Mouse (Mus musculus): ENCODE measurements around the gene Srarp. TPM values are rescaled to one million over a fixed set of nuclear protein-coding genes. Genes with fewer than 3 reads are reported as not detected.

The Srarp gene
- polyA plus RNA-seq, 1 experiment from 2014 or later: not detected

Other genes starting within 250 kb of the Srarp start
- 0.99 and 1.6 TPM in 2 replicates for gene Rsg1, start 222.1 kb downstream of the Srarp start, polyA plus RNA-seq (2015; fragmentation: Nextera tagmentation; extraction: Ambion mirVana)
- 1.1 and 1.3 TPM in 2 replicates for gene Arhgef19, start 196.6 kb downstream of the Srarp start, polyA plus RNA-seq (2015; fragmentation: Nextera tagmentation; extraction: Ambion mirVana)
- 0.53 and 0.93 TPM in 2 replicates for gene Epha2, start 134.9 kb downstream of the Srarp start, polyA plus RNA-seq (2015; fragmentation: Nextera tagmentation; extraction: Ambion mirVana)
- not detected in 2 replicates for gene Fam131c, start 67.9 kb downstream of the Srarp start, polyA plus RNA-seq (2015; fragmentation: Nextera tagmentation; extraction: Ambion mirVana)
- 0.05 TPM in 1 of 2 replicates, not detected in the other for gene Clcnka, start 37.4 kb downstream of the Srarp start, polyA plus RNA-seq (2015; fragmentation: Nextera tagmentation; extraction: Ambion mirVana)
- not detected in 2 replicates for gene Clcnkb, start 20.1 kb downstream of the Srarp start, polyA plus RNA-seq (2015; fragmentation: Nextera tagmentation; extraction: Ambion mirVana)
- gene Hspb7, start 15.3 kb downstream of the Srarp start, polyA plus RNA-seq (2015; fragmentation: Nextera tagmentation; extraction: Ambion mirVana): 0.22 and 0.97 TPM in 2 replicates
- gene Zbtb17, start 8.5 kb upstream of the Srarp start, polyA plus RNA-seq (2015; fragmentation: Nextera tagmentation; extraction: Ambion mirVana): 6.6 and 7.9 TPM in 2 replicates
- gene Spen, start 102.5 kb upstream of the Srarp start, polyA plus RNA-seq (2015; fragmentation: Nextera tagmentation; extraction: Ambion mirVana): 2.9 and 3.3 TPM in 2 replicates
- 1.5 and 2.3 TPM in 2 replicates for gene Fblim1, start 170.0 kb upstream of the Srarp start, polyA plus RNA-seq (2015; fragmentation: Nextera tagmentation; extraction: Ambion mirVana)
- 4.5 and 5.3 TPM in 2 replicates for gene Tmem82, start 182.5 kb upstream of the Srarp start, polyA plus RNA-seq (2015; fragmentation: Nextera tagmentation; extraction: Ambion mirVana)
- gene Slc25a34, start 187.7 kb upstream of the Srarp start, polyA plus RNA-seq (2015; fragmentation: Nextera tagmentation; extraction: Ambion mirVana): 0.08 and 0.14 TPM in 2 replicates
- gene Plekhm2, start 228.8 kb upstream of the Srarp start, polyA plus RNA-seq (2015; fragmentation: Nextera tagmentation; extraction: Ambion mirVana): 1.0 and 1.5 TPM in 2 replicates
- gene Rsc1a1, start 249.5 kb upstream of the Srarp start, polyA plus RNA-seq (2015; fragmentation: Nextera tagmentation; extraction: Ambion mirVana): not detected in 2 replicates

All from liver, embryonic 16.5 days (tissue).